Mouse (Mus musculus) left cerebral cortex, adult 8-10 months (tissue): ENCODE results near the gene Npnt. TPM values are rescaled to one million over a fixed set of nuclear protein-coding genes. Genes with fewer than 3 reads are reported as not detected.

ENCODE experiments used
- DNase-seq, 2 experiments: peaks; one replicate each; pipeline ENCODE4 v3.0.0; 2022; ENCODE audit warnings: low spot score in 2 of 2
- total RNA-seq, 4 experiments: library from RNA; stranded (reverse); gene quantifications; 2 replicates each; pipeline ENCODE4 v1.2.4; 2022

The Npnt gene
- 10 to 100 TPM; 13.2 to 15.1 (median 14.3) TPM for total RNA-seq

GRCm38 (mm10) chr3:132949791-132950528 is at the start of gene Npnt:
Gene Npnt, minus strand, starts transcription at chr3:132950291.
- no peak for DNase-seq

- DNase-seq = no peak
Observed at GRCm38 (mm10) chr3:132996299-132996698, 46.2 kb upstream of the Npnt start.

- DNase-seq = no peak
Observed at GRCm38 (mm10) chr3:132995904-132996267, 45.8 kb upstream of the Npnt start.

GRCm38 (mm10) chr3:132995172-132995903 is 45.2 kb upstream of the Npnt start:
- DNase-seq = no peak

GRCm38 (mm10) chr3:132986188-132986587 is 36.1 kb upstream of the Npnt start:
- DNase-seq = no peak

GRCm38 (mm10) chr3:132983845-132984485 is 33.9 kb upstream of the Npnt start:
- DNase-seq = no peak

GRCm38 (mm10) chr3:132981968-132982367 is 31.9 kb upstream of the Npnt start:
- DNase-seq = no peak

- no peak for DNase-seq
Observed at GRCm38 (mm10) chr3:132979781-132980461, 29.8 kb upstream of the Npnt start.

- DNase-seq = no peak
Observed at GRCm38 (mm10) chr3:132966255-132966654, 16.2 kb upstream of the Npnt start.

GRCm38 (mm10) chr3:132964715-132965507 is 14.8 kb upstream of the Npnt start:
- no peak for DNase-seq

GRCm38 (mm10) chr3:132962631-132963361 is 12.7 kb upstream of the Npnt start:
- DNase-seq = no peak

GRCm38 (mm10) chr3:132950529-132950880 is 414 bp upstream of the Npnt start:
- no peak for DNase-seq

GRCm38 (mm10) chr3:132949380-132949790 is 706 bp downstream of the Npnt start:
- DNase-seq = no peak

GRCm38 (mm10) chr3:132948298-132948795 is 1.7 kb downstream of the Npnt start:
- no peak for DNase-seq

GRCm38 (mm10) chr3:132946086-132946485 is 4.0 kb downstream of the Npnt start:
- DNase-seq = no peak

GRCm38 (mm10) chr3:132945669-132946068 is 4.4 kb downstream of the Npnt start:
- DNase-seq = no peak

GRCm38 (mm10) chr3:132944609-132945008 is 5.5 kb downstream of the Npnt start:
- DNase-seq = no peak

- no peak for DNase-seq
Observed at GRCm38 (mm10) chr3:132944193-132944592, 5.9 kb downstream of the Npnt start.

- no peak for DNase-seq
Observed at GRCm38 (mm10) chr3:132942778-132943177, 7.3 kb downstream of the Npnt start.
